Mouse (Mus musculus) left cerebral cortex, postnatal 10 days (tissue): ENCODE results near the gene Cops2. TPM values are rescaled to one million over a fixed set of nuclear protein-coding genes. Genes with fewer than 3 reads are reported as not detected.

Experiments used
- DNase-seq, 2 experiments: peaks; one replicate each; pipeline ENCODE4 v3.0.0; 2021 to 2022; ENCODE audit warnings: low spot score in 2 of 2, mixed read lengths in 1 of 2; ENCODE audit errors: extremely low spot score in 1 of 2
- intact Hi-C: fragments of 180-260 bp; cut with DNase I; formaldehyde crosslinking; loops from one replicate; pipeline ENCODE4 v1.15.1; 2025
- total RNA-seq, 2 experiments: library from RNA; stranded (reverse); gene quantifications; 2 replicates each; pipeline ENCODE4 v1.2.3; 2021

Cops2 gene
- total RNA-seq, 2 experiments from 2014 or later = 102 to 114 TPM

DNA sequence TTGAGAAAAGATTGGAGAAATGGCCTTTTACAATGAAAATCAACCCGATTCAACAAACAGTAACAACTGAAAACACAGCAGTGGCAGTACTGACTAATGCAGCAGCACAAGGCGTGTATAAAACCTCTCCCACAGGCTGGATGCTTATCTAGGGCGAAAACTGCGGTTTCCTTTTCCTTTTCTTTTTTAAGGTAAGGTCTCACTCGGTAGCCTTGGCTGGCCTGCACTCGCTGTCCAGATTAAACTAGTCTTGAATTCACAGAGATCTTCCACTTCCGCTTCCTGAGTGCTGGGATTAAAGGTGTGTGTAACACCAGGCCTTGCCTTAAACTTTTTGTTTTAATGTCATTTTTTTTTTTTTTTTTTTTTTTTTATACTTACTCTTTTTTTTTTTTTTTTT, 20.8 kb downstream of the Cops2 start:
- intact Hi-C loops = no loop called here
- no peak for DNase-seq

- DNase-seq = no peak
- intact Hi-C loops = loop anchor here (10.0 kb wide), 1 partner anchor 165 kb away; no protein-coding TSS in a partner anchor
These were observed 29.0 kb downstream of the Cops2 start for GRCm38 (mm10) chr2:125829924-125830323.

- intact Hi-C loops = loop anchor here (10.0 kb wide), 1 partner anchor 163 kb away; no protein-coding TSS in a partner anchor
- no peak for DNase-seq
These were observed 31.0 kb downstream of the Cops2 start for GRCm38 (mm10) chr2:125827898-125828297.

DNA sequence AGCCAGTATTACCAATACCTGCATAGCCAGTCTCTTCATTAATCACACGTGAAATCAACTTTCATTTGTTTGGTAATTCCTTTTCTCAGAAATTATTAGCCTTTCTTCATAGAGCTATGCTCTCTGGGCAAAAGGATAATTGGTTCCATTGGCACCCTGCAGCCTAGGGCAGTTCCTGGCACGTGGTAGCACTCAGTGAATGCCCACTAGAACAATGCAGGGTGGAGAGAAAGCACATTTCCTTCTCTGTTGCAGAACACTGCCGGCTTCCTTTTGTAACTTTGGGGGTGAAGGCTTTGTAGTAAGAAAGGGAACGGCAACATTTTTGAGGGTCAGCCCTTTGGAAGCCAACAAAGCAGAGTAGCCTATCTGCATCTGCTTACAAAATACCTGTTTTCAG, 32.7 kb downstream of the Cops2 start:
- no peak for DNase-seq
- intact Hi-C loops = loop anchor here (10.0 kb wide), 1 partner anchor 161 kb away; no protein-coding TSS in a partner anchor

GRCm38 (mm10) chr2:125820397-125820796, 38.5 kb downstream of the Cops2 start:
- no peak for DNase-seq
- intact Hi-C loops = loop anchor here (5.0 to 10.0 kb wide), 2 partner anchors 38 to 156 kb away; partner anchors contain the start of gene Secisbp2l

DNA sequence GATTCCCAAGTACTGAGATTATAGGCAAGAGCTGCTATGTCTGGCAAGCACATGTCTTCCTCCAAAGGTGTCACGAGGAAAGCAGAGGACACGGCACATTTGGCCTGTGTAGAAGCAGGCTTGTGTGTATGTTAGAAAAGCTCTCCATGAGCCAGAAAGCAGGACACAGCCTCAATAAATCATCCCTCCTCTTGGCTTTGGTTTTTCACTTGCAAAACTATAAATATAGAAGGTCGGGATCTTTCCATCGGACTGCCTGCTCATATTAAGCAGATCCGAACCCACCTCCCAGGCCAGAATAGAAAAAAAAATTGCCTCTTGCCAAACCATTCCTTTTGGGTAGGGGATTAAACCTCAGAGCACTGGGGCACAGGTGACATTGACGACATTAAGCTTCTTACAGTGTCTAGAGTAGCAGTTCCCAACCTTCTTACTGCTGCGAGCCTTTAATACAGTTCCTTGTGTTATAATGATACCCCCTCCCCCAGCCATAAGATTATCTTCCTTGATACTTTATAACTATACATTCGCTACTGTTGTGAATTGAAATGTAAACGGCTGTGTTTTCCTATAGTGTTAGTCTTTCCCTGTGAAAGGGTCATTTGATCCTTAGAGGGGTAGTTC, 44.9 kb downstream of the Cops2 start:
- intact Hi-C loops = no loop called here
- DNase-seq = no peak

DNA sequence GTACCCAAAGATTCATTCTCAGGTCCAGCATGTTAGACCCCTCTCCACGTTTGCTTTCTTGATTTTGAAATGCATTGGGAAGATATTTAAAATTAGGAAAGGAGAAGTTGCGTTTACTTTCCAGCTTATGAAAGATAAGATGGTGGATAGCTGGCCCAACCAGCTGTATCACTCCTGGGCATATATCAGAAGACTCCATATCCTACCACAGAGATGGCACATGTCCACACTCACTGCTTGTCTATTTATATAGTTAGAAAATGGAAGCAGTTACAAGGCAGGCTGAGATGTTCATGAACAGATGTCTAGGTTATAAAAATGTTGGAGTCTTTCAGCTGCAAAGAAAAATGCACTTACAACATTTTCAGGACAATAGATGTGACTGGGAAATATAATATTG, 47.6 kb downstream of the Cops2 start:
- intact Hi-C loops = no loop called here
- no peak for DNase-seq

GRCm38 (mm10) chr2:125809551-125809950, 49.4 kb downstream of the Cops2 start:
- intact Hi-C loops = no loop called here
- peak; percentile 24 to 34 for DNase-seq

DNA sequence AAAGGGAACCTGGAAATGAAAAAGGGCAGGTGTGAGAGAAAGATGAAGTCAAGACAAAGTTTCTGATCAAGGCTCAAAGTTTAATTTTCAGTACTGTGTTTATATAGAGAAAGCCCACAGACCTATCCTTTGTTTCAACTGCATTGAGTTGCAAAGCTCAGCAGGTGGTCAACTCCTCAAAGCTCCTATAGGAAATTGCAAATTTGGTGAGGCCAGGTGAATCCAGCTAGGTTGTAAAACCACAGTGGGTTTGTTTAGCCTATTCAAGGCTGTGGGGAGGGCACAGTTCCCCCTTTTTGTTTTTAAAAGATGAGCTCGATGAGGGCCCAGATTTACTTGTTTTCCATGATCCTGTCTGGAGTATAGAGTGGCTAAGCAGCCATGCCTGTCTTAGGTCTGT, 53.1 kb downstream of the Cops2 start:
- intact Hi-C loops = no loop called here
- DNase-seq = no peak

GRCm38 (mm10) chr2:125801947-125802346, 57.0 kb downstream of the Cops2 start:
- DNase-seq = no peak

GRCm38 (mm10) chr2:125801038-125801437, 57.9 kb downstream of the Cops2 start:
- DNase-seq = no peak
- intact Hi-C loops = no loop called here

More at GRCm38 (mm10) chr2:125801947-125802346, 57.0 kb downstream of the Cops2 start:
- intact Hi-C loops = no loop called here

DNA sequence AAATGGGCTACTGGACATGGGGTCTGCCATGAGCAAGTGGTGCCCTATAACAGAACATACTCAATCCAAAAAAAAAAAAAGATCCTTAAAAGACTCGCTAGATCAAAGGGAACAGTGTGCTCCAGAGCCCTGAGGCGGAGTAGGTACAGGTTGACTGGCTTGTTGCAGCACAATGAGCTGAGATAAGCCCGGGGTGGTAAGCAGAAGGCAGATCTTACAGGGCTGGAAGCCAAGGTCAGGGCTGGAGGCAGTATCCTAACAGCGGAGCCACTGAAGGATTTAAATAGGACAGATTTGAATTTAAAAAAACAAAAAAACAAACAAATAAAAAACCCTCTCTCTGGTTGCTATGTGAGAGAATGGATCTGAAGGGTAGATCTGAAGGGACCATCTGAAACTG, 58.5 kb downstream of the Cops2 start:
- intact Hi-C loops = no loop called here
- DNase-seq = no peak

- DNase-seq = no peak
- intact Hi-C loops = no loop called here
These were observed 61.1 kb downstream of the Cops2 start for GRCm38 (mm10) chr2:125797872-125798271.

DNA sequence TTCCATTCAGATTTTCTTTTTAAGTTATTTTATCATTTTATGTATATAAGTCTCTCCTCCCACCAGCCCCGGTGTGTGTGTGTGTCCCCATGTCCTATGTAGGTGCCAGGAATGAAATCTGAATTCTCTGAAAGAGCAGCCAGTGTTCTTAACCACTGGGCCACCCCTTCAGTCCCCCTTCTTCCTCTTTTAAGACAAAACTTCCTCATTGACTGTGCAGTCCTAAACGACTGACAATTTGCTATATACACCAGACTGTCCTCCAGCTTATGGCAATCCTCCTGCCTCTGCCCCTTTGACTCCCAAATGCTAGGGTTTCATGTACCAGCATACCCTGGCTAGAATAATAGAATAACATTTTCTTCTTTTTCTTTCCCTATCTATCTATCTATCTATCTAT, 63.8 kb downstream of the Cops2 start:
- intact Hi-C loops = no loop called here

DNA sequence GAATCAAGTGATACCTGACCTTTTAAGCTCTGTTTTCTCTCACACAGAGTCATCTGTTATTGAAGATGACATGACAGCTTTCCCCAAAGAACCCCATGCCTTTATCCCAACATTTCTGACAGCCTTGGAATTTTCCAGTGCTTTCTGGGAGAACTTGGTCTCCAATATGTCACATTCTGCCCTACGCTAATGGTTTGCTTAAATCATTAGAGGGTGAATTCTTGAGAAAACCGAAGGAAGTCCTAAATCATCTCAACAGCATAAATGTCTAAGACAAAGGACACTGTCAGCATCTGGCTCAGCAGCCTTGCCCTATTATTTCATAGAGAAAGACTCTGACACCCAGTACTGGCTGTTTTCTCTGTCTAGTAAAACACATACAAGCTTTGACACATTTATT, 64.8 kb downstream of the Cops2 start:
- intact Hi-C loops = no loop called here
- no peak for DNase-seq

More for the DNA sequence above, 63.8 kb downstream of the Cops2 start:
- no peak for DNase-seq

GRCm38 (mm10) chr2:125792879-125793261, 66.1 kb downstream of the Cops2 start:
- DNase-seq = peak in 1 of 2 experiments; percentile 55
- intact Hi-C loops = no loop called here

DNA sequence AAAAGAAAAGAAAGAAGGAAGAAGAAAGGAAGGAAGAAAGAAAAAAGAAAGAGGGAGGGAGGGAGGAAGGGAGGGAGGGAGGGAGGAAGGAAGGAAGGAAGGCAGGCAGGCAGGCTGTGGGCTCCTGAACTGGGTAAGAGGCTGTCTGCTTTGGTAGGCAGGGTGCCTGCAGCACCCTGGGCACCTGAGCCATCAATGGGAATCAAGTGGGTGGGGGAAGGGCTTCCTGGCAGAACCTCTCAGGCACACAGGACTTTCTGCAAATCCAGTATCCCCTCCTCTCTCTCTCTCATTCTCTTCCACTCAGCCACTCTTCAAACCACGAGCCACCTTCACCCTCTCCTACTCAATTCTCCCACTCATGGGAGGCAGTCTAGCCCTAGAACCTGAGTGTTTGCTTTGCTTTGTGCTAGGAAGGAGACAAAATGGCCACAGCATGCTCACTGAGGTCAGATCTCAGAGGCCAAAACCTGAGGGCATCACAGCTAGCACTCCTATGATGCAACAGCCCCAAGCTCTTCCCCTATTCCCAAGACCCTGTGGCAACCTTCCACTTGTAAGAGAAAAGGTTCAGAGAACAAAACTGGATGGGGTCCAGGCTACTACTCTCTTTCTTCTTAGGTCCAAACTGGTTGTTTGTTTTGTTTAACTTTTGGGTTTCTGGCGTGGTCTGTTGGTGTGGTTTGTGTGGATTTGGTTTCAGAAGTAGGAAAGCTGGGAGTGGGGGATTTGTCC, 66.6 kb downstream of the Cops2 start:
- DNase-seq = no peak
- intact Hi-C loops = no loop called here

DNA sequence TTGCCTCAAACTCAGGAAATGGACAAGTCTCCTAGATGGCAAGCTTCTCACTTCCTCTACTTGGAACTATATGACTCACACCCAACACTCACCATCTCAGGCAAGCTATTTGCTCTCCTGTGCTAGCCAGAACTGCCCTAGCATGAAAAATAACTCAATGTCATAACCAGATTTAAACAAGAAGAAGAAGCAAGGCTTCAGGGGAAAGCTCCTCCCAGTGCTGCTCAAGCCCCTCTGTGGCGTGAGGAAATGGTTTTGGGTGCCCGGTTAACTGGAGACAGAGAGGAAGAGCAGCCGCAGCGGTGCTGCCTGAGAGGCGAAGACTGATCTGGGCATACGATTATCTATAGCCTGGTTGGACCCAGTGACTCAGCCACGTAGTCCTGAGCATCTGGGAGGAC, 67.5 kb downstream of the Cops2 start:
- intact Hi-C loops = no loop called here
- DNase-seq = no peak

GRCm38 (mm10) chr2:125790242-125790641, 68.7 kb downstream of the Cops2 start:
- intact Hi-C loops = no loop called here

DNA sequence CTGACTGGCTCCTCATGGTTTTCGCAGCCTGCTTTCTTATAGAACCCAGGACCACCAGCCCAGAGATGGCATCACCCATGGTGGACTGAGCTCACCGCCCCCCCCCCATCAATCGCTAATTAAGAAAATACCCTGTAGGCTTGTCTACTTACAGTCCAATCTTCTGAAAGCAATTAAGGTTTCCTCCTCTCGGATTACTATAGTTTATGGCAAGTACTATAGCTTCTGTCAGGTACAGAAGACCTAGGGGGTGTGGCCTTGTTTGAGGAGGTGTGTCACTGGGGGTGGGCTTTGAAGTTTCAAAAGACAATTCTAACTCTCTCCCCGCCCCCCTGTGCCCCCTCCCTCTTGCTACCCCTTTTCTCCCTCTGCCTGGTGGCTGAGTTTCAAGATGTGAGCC, 69.7 kb downstream of the Cops2 start:
- no peak for DNase-seq
- intact Hi-C loops = no loop called here

More at GRCm38 (mm10) chr2:125790242-125790641, 68.7 kb downstream of the Cops2 start:
- no peak for DNase-seq
